Mouse (Mus musculus) kidney, embryonic 15.5 days (tissue): ENCODE data around the gene Inka2. TPM values are rescaled to one million over a fixed set of nuclear protein-coding genes. Genes with fewer than 3 reads are reported as not detected.
A peak's percentile ranks its signal among the peaks of the same experiment; 100 is the strongest.

ENCODE experiments used
- ATAC-seq: fragments of 200-750 bp; cut with Nextera tagmentation; replicated peaks from 2 replicates; pipeline ENCODE4 v1.8.0; 2017; ENCODE audit warnings: moderate TSS enrichment; ENCODE audit not compliant: low FRiP score
- H3K27ac ChIP-seq: fragments of 300-500 bp; sonication (generic); 2 replicates; pipeline ENCODE4 v1.5.1; 2015; ENCODE audit warnings: mild to moderate bottlenecking, inconsistent platforms
- H3K27me3 ChIP-seq: fragments of 300-500 bp; sonication (generic); 2 replicates; pipeline ENCODE4 v1.6.1; 2015; ENCODE audit warnings: inconsistent platforms
- H3K36me3 ChIP-seq: fragments of 300-500 bp; sonication (generic); 2 replicates; pipeline ENCODE4 v1.6.1; 2015; ENCODE audit warnings: inconsistent platforms
- H3K4me1 ChIP-seq: fragments of 300-500 bp; sonication (generic); 2 replicates; pipeline ENCODE4 v1.6.1; 2015; ENCODE audit warnings: inconsistent platforms
- H3K4me2 ChIP-seq: fragments of 300-500 bp; sonication (generic); 2 replicates; pipeline ENCODE4 v1.6.1; 2015; ENCODE audit warnings: moderate library complexity, mild to moderate bottlenecking, inconsistent platforms
- H3K4me3 ChIP-seq: fragments of 300-500 bp; sonication (generic); replicated peaks from 2 replicates; pipeline ENCODE4 v1.5.1; 2015; ENCODE audit warnings: mild to moderate bottlenecking, inconsistent platforms
- H3K9ac ChIP-seq: fragments of 300-500 bp; sonication (generic); 2 replicates; pipeline ENCODE4 v1.6.1; 2015; ENCODE audit warnings: mild to moderate bottlenecking, inconsistent platforms
- H3K9me3 ChIP-seq: fragments of 300-500 bp; sonication (generic); replicated peaks from 2 replicates; pipeline ENCODE4 v1.6.1; 2016; ENCODE audit warnings: inconsistent platforms
- WGBS: fragments of 180-500 bp; shearing (Covaris S2); methylation state at CpG from one replicate; pipeline ENCODE4 v1.1.7; 2015; ENCODE audit warnings: mixed read lengths; 5-methylcytosine and 5-hydroxymethylcytosine counted together
- polyA plus RNA-seq: library from polyadenylated mRNA; unstranded; fragments of >200 nt; fragmentation: Nextera tagmentation; extraction: Ambion mirVana; gene quantifications from 2 replicates; pipeline ENCODE4 v1.2.1, GENCODE M21; 2015

The Inka2 gene
- polyA plus RNA-seq, 1 experiment from 2014 or later = 1.7 TPM

- no peak for ATAC-seq
- H3K4me1 ChIP-seq = no peaks in the 10 kb centered on the region
- no peaks in the 10 kb centered on the region for H3K27me3 ChIP-seq
- H3K4me2 ChIP-seq = no peak overlapping the region
- no peaks in the 10 kb centered on the region for H3K9me3 ChIP-seq
- H3K4me3 ChIP-seq = no peak overlapping the region
- WGBS = 90% methylated on average over 7 of the region's 7 CpGs
- peaks cover 80% of the 10 kb centered on the region for H3K36me3 ChIP-seq
- no peak overlapping the region for H3K9ac ChIP-seq
- no peak overlapping the region for H3K27ac ChIP-seq
Observed at GRCm38 (mm10) chr3:105680346-105680745, 24.1 kb upstream of the Inka2 start.

- Histone ChIP-seq H3K9me3 (no peaks in the 10 kb centered on the region), H3K4me2 (peak overlapping the region; percentile 74), H3K4me3 (peak overlapping the region; percentile 98), H3K27ac (peak overlapping the region; percentile 84), H3K27me3 (no peaks in the 10 kb centered on the region), H3K4me1 (peaks cover 13% of the 10 kb centered on the region), H3K9ac (peak overlapping the region; percentile 93), H3K36me3 (peaks cover 32% of the 10 kb centered on the region)
- WGBS = 7% methylated on average over 60 of the region's 60 CpGs
- ATAC-seq = no peak; the same call in 1 of the 2 replicates
Observed at GRCm38 (mm10) chr3:105686394-105687323, 17.7 kb upstream of the Inka2 start.

GRCm38 (mm10) chr3:105687324-105688060, 16.9 kb upstream of the Inka2 start, which contains the start of gene Ddx20:
TSS of gene Ddx20 (minus strand) at chr3:105687574.
- peak within 1 kb of the TSS; percentile 93 for H3K9ac ChIP-seq
- ATAC-seq = peak; percentile 97
- H3K27ac ChIP-seq = peak within 1 kb of the TSS; percentile 88
- H3K4me1 ChIP-seq = peaks cover 13% of the 10 kb centered on the region
- peak within 1 kb of the TSS; percentile 98 for H3K4me3 ChIP-seq
- no peaks in the 10 kb centered on the region for H3K9me3 ChIP-seq
- H3K4me2 ChIP-seq = peak within 1 kb of the TSS; percentile 74
- peaks cover 26% of the 10 kb centered on the region for H3K36me3 ChIP-seq
- WGBS = under 1% methylated on average over 70 of the region's 72 CpGs
- no peaks in the 10 kb centered on the region for H3K27me3 ChIP-seq

- H3K9ac ChIP-seq = no peak overlapping the region
- H3K4me1 ChIP-seq = peaks cover 13% of the 10 kb centered on the region
- no peak for ATAC-seq
- H3K9me3 ChIP-seq = no peaks in the 10 kb centered on the region
- 87% methylated on average over 2 of the region's 2 CpGs for WGBS
- H3K4me3 ChIP-seq = no peak overlapping the region
- no peak overlapping the region for H3K27ac ChIP-seq
- H3K36me3 ChIP-seq = peaks cover 15% of the 10 kb centered on the region
- peaks cover 4% of the 10 kb centered on the region for H3K27me3 ChIP-seq
- H3K4me2 ChIP-seq = no peak overlapping the region
Observed at GRCm38 (mm10) chr3:105688536-105688935, 15.9 kb upstream of the Inka2 start.

GRCm38 (mm10) chr3:105693327-105694080, 10.9 kb upstream of the Inka2 start:
- peaks cover 13% of the 10 kb centered on the region for H3K27me3 ChIP-seq
- no peaks in the 10 kb centered on the region for H3K36me3 ChIP-seq
- H3K27ac ChIP-seq = no peak overlapping the region
- no peak overlapping the region for H3K9ac ChIP-seq
- ATAC-seq = no peak
- no peak overlapping the region for H3K4me2 ChIP-seq
- 72% methylated on average over 14 of the region's 14 CpGs for WGBS
- no peaks in the 10 kb centered on the region for H3K9me3 ChIP-seq
- H3K4me3 ChIP-seq = no peak overlapping the region
- peaks cover 14% of the 10 kb centered on the region for H3K4me1 ChIP-seq

- Histone ChIP-seq H3K4me1 (peaks cover 14% of the 10 kb centered on the region), H3K27ac (no peak overlapping the region), H3K4me3 (peak overlapping the region; percentile 10; the same call in 1 of the 2 replicates), H3K27me3 (peaks cover 18% of the 10 kb centered on the region), H3K4me2 (peak overlapping the region; percentile 39), H3K9me3 (no peaks in the 10 kb centered on the region), H3K36me3 (no peaks in the 10 kb centered on the region), H3K9ac (no peak overlapping the region)
- WGBS = 27% methylated on average over 20 of the region's 20 CpGs
- ATAC-seq = no peak
Observed at GRCm38 (mm10) chr3:105695476-105696386, 8.7 kb upstream of the Inka2 start.

GRCm38 (mm10) chr3:105696387-105697147, 7.8 kb upstream of the Inka2 start:
- Histone ChIP-seq H3K4me1 (peaks cover 18% of the 10 kb centered on the region), H3K27ac (no peak overlapping the region), H3K9ac (no peak overlapping the region), H3K4me3 (no peak overlapping the region), H3K9me3 (no peaks in the 10 kb centered on the region), H3K27me3 (peaks cover 21% of the 10 kb centered on the region), H3K4me2 (peak overlapping the region; percentile 39), H3K36me3 (no peaks in the 10 kb centered on the region)
- WGBS = 62% methylated on average over 17 of the region's 17 CpGs
- no peak for ATAC-seq

- no peak for ATAC-seq
- Histone ChIP-seq H3K36me3 (no peaks in the 10 kb centered on the region), H3K9ac (no peak overlapping the region), H3K27ac (no peak overlapping the region), H3K4me3 (no peak overlapping the region), H3K9me3 (no peaks in the 10 kb centered on the region), H3K4me1 (peaks cover 19% of the 10 kb centered on the region), H3K27me3 (peaks cover 26% of the 10 kb centered on the region), H3K4me2 (no peak overlapping the region)
- 60% methylated on average over 5 of the region's 5 CpGs for WGBS
Observed at GRCm38 (mm10) chr3:105697148-105697441, 7.3 kb upstream of the Inka2 start.

GRCm38 (mm10) chr3:105698311-105698710, 6.1 kb upstream of the Inka2 start:
- H3K9ac ChIP-seq = no peak overlapping the region
- no peak for ATAC-seq
- 89% methylated on average over 1 of the region's 1 CpGs for WGBS
- H3K4me1 ChIP-seq = peaks cover 19% of the 10 kb centered on the region
- no peak overlapping the region for H3K27ac ChIP-seq
- H3K9me3 ChIP-seq = no peaks in the 10 kb centered on the region
- no peak overlapping the region for H3K4me2 ChIP-seq
- H3K36me3 ChIP-seq = no peaks in the 10 kb centered on the region
- H3K27me3 ChIP-seq = peaks cover 34% of the 10 kb centered on the region
- H3K4me3 ChIP-seq = no peak overlapping the region

GRCm38 (mm10) chr3:105699241-105699933, 5.0 kb upstream of the Inka2 start:
- 63% methylated on average over 3 of the region's 3 CpGs for WGBS
- no peak overlapping the region for H3K4me3 ChIP-seq

More at GRCm38 (mm10) chr3:105699241-105699933, 5.0 kb upstream of the Inka2 start:
- Histone ChIP-seq H3K27me3 (peaks cover 35% of the 10 kb centered on the region), H3K27ac (no peak overlapping the region), H3K36me3 (no peaks in the 10 kb centered on the region), H3K4me1 (peaks cover 27% of the 10 kb centered on the region), H3K9me3 (no peaks in the 10 kb centered on the region), H3K4me2 (no peak overlapping the region), H3K9ac (no peak overlapping the region)
- ATAC-seq = peak; percentile 49; the same call in 1 of the 2 replicates
